Mouse (Mus musculus) gastrocnemius, adult 2 months (tissue): ENCODE measurements around the gene Itga5. TPM values are rescaled to one million over a fixed set of nuclear protein-coding genes. Genes with fewer than 3 reads are reported as not detected.

Experiments
- DNase-seq: peaks from one replicate; pipeline ENCODE4 v3.0.0; 2022
- H3K27ac ChIP-seq: fragments of 200-600 bp; 2 replicates; pipeline ENCODE4 v1.8.1; 2022; ENCODE audit warnings: mild to moderate bottlenecking
- H3K4me3 ChIP-seq: fragments of 200-600 bp; 2 replicates; pipeline ENCODE4 v1.8.1; 2022; ENCODE audit warnings: mild to moderate bottlenecking, moderate library complexity
- CTCF ChIP-seq: fragments of 200-600 bp; IDR thresholded peaks from 2 replicates; pipeline ENCODE4 v1.8.1; 2022; ENCODE audit warnings: antibody characterized with exemption, mild to moderate bottlenecking, moderate library complexity
- intact Hi-C: fragments of 180-260 bp; cut with DNase I; formaldehyde crosslinking; loops from one replicate; pipeline ENCODE4 v1.15.1; 2025
- total RNA-seq, 2 experiments: library from RNA; stranded (reverse); gene quantifications; 2 replicates each; pipeline ENCODE4 v1.2.3; 2021

Itga5 gene
- total RNA-seq, 2 experiments from 2014 or later = 5.0 to 10.0 TPM

DNA sequence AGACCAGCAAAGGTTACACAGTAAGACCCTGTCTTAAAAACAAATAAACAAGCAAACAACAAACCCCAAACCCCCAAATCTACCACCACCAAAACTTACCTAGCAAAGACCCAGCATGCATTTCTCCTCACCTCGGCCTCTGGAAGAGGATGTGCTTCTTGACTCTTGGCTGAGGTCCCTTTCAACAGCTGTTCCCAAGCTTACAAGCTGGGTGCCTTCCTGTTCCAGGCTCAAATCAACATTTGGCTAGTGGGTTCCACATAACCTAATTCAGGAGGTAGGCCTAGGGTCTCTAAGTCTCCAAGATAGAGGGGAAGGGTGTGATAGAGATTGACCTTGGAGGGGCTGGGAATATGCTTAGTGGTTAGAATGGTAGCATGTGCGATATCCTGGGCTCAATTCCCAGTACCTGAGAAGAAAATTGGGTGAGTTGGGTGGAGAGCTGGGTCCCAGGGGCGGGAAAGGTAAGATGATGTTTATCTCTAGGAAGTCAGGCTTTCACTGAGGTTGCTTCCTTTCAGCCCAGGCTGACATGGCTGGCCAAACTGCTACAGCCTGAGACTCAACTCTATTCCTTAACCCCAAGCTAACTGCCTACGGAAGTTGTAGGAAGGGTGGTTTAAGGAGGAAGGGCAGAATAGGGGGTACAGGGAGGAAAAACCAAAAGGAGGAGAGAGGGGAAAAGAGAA is 8.7 kb upstream of the Itga5 start:
- Histone ChIP-seq H3K4me3 (no peak overlapping the region), H3K27ac (peak overlapping the region; percentile 72)
- DNase-seq = no peak
- intact Hi-C loops = no loop called here
- no peak for TF ChIP-seq CTCF

- intact Hi-C loops = no loop called here
- H3K27ac ChIP-seq = no peak overlapping the region
- H3K4me3 ChIP-seq = no peak overlapping the region
- DNase-seq = no peak
- no peak for TF ChIP-seq CTCF
These were observed 5.9 kb upstream of the Itga5 start for GRCm38 (mm10) chr15:103372461-103372860.

GRCm38 (mm10) chr15:103371741-103372140 is 5.2 kb upstream of the Itga5 start:
- H3K27ac ChIP-seq = peak overlapping the region; percentile 65
- no peak for TF ChIP-seq CTCF
- no peak overlapping the region for H3K4me3 ChIP-seq
- DNase-seq = no peak
- intact Hi-C loops = no loop called here

- H3K27ac ChIP-seq = peak overlapping the region; percentile 65
- intact Hi-C loops = no loop called here
- DNase-seq = peak; percentile 62
- no peak overlapping the region for H3K4me3 ChIP-seq
- TF ChIP-seq CTCF = no peak
These were observed 4.6 kb upstream of the Itga5 start for GRCm38 (mm10) chr15:103371208-103371607.

DNA sequence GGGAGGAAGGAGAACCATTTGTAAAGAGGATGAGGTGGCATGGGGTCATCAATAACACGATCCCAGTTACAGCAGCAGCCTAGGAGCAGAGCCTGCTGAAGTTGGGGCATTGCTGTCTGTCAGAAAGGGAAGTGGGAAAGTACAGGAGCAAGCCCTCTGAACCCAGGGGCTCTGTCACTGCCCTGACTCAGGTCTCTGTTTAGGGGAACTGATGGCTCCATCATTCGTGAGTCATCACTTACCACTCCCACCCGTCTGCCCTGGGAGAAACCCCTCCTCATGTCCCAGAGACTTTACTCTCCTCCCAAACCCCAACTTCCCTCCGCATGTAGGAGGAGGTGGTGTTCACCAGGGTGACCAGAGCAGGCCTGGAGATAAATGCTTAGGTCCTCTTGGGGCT is 3.9 kb upstream of the Itga5 start:
- TF ChIP-seq CTCF = no peak
- intact Hi-C loops = no loop called here
- no peak for DNase-seq
- Histone ChIP-seq H3K27ac (peak overlapping the region; percentile 65), H3K4me3 (no peak overlapping the region)

GRCm38 (mm10) chr15:103369123-103369522 is 2.6 kb upstream of the Itga5 start:
- DNase-seq = peak; percentile 10
- H3K4me3 ChIP-seq = no peak overlapping the region
- no peak for TF ChIP-seq CTCF
- intact Hi-C loops = no loop called here
- H3K27ac ChIP-seq = 0 out of 2 replicates have a peak overlapping the region, but pooled peaks have one; percentile 35

GRCm38 (mm10) chr15:103368179-103368940 is 1.8 kb upstream of the Itga5 start:
- no peak for TF ChIP-seq CTCF
- Histone ChIP-seq H3K27ac (peak overlapping the region; percentile 96), H3K4me3 (no peak overlapping the region)
- peak; percentile 47 for DNase-seq
- intact Hi-C loops = no loop called here

GRCm38 (mm10) chr15:103365471-103366375 is 840 bp downstream of the Itga5 start:
- no peak for TF ChIP-seq CTCF
- Histone ChIP-seq H3K4me3 (peak overlapping the region; percentile 98), H3K27ac (peak overlapping the region; percentile 96)
- peak; percentile 55 for DNase-seq
- intact Hi-C loops = no loop called here

- Histone ChIP-seq H3K27ac (peak overlapping the region; percentile 96), H3K4me3 (peak overlapping the region; percentile 98)
- no peak for DNase-seq
- TF ChIP-seq CTCF = no peak
- intact Hi-C loops = no loop called here
These were observed 1.8 kb downstream of the Itga5 start for GRCm38 (mm10) chr15:103364761-103365160.

GRCm38 (mm10) chr15:103363809-103364208 is 2.8 kb downstream of the Itga5 start:
- TF ChIP-seq CTCF = no peak
- intact Hi-C loops = no loop called here
- DNase-seq = no peak
- Histone ChIP-seq H3K27ac (0 out of 2 replicates have a peak overlapping the region, but pooled peaks have one; percentile 96), H3K4me3 (no peak overlapping the region; the same call in 1 of the 2 replicates)

- intact Hi-C loops = no loop called here
- no peak for TF ChIP-seq CTCF
- Histone ChIP-seq H3K27ac (peak overlapping the region; percentile 28), H3K4me3 (no peak overlapping the region)
- DNase-seq = no peak
These were observed 3.6 kb downstream of the Itga5 start for GRCm38 (mm10) chr15:103362950-103363349.

DNA sequence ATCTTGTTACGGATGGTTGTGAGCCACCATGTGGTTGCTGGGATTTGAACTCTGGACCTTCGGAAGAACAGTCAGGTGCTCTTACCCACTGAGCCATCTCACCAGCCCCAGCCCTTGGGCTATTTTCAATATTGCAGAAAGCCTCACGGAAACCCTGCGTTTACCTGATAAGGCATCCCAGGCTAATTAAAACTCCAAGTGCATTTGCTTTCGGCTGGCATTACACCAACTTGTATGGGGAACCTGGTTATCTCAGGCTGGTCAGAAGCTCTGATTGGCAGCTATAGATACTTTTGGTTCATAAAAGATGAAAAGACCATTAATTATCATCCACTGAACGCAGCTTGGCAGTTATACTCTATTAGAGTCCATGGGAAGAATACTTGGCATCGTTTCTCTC is 4.2 kb downstream of the Itga5 start:
- TF ChIP-seq CTCF = no peak
- intact Hi-C loops = no loop called here
- no peak overlapping the region for H3K4me3 ChIP-seq
- H3K27ac ChIP-seq = peak overlapping the region; percentile 28
- no peak for DNase-seq

DNA sequence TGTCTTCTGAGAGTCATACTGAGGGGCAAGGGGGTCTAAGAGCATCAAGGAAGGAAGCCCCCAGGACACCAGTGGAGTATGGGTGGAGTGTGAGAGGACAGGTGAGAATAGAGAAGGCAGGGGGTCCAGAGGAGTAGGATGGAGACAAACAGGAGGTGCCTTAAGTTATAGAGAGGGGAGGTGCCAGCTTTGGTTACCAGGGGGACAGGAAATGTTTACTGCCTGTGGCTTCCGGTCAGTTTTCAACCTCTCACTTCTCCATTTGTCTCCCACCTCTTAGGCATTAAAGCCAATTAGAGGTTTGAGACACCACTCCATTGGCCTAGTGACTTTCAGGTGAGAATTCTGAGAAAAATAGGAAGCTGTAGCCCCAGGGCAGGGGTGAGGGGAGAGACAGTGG is 5.3 kb downstream of the Itga5 start:
- no peak for TF ChIP-seq CTCF
- peak overlapping the region; percentile 57 for H3K27ac ChIP-seq
- intact Hi-C loops = no loop called here
- no peak for DNase-seq
- no peak overlapping the region for H3K4me3 ChIP-seq
